Mouse (Mus musculus) intestine, embryonic 14.5 days (tissue): ENCODE results near the gene Lima1. TPM values are rescaled to one million over a fixed set of nuclear protein-coding genes. Genes with fewer than 3 reads are reported as not detected.

Source experiments
- ATAC-seq: fragments of 200-750 bp; cut with Nextera tagmentation; replicated peaks from 2 replicates; pipeline ENCODE4 v1.8.0; 2017; ENCODE audit warnings: low read depth, moderate number of reproducible peaks, moderate TSS enrichment, moderate library complexity; ENCODE audit not compliant: low FRiP score, low TSS enrichment
- DNase-seq: peaks from one replicate; pipeline ENCODE4 v3.0.0-alpha.2; 2018; ENCODE audit warnings: low spot score
- H3K27ac ChIP-seq: fragments of 300-500 bp; sonication (generic); 2 replicates; pipeline ENCODE4 v1.5.1; 2014; ENCODE audit warnings: low read depth, mild to moderate bottlenecking, control low read depth
- H3K27me3 ChIP-seq: fragments of 300-500 bp; sonication (generic); replicated peaks from 2 replicates; pipeline ENCODE4 v1.6.1; 2014; ENCODE audit warnings: low read length, control low read depth; ENCODE audit not compliant: control insufficient read depth, insufficient read depth
- H3K36me3 ChIP-seq: fragments of 300-500 bp; sonication (generic); 2 replicates; pipeline ENCODE4 v1.6.1; 2014; ENCODE audit warnings: low read length, control low read depth; ENCODE audit not compliant: control insufficient read depth, insufficient read depth
- H3K4me1 ChIP-seq: fragments of 300-500 bp; sonication (generic); replicated peaks from 2 replicates; pipeline ENCODE4 v1.6.1; 2014; ENCODE audit warnings: low read length, control low read depth, mixed read lengths; ENCODE audit not compliant: control insufficient read depth, insufficient read depth
- H3K4me2 ChIP-seq: fragments of 300-500 bp; sonication (generic); 2 replicates; pipeline ENCODE4 v1.6.1; 2014; ENCODE audit warnings: low read length
- H3K4me3 ChIP-seq: fragments of 300-500 bp; sonication (generic); 2 replicates; pipeline ENCODE4 v1.5.1; 2014; ENCODE audit warnings: low read depth, low read length, control low read depth, mixed read lengths
- H3K9ac ChIP-seq: fragments of 300-500 bp; sonication (generic); 2 replicates; pipeline ENCODE4 v1.6.1; 2014; ENCODE audit warnings: mild to moderate bottlenecking, low read length
- H3K9me3 ChIP-seq: fragments of 300-500 bp; sonication (generic); 2 replicates; pipeline ENCODE4 v1.6.1; 2016; ENCODE audit warnings: low read length, control low read depth; ENCODE audit not compliant: control insufficient read depth
- WGBS: fragments of 180-500 bp; shearing (Covaris S2); extraction: QIAGEN DNeasy Blood & Tissue Kit; methylation state at CpG from one replicate; pipeline ENCODE4 v1.1.7; 2014; 5-methylcytosine and 5-hydroxymethylcytosine counted together
- polyA plus RNA-seq: library from polyadenylated mRNA; unstranded; fragments of >200 nt; fragmentation: Nextera tagmentation; extraction: Ambion mirVana; gene quantifications from 2 replicates; pipeline ENCODE4 v1.2.1, GENCODE M21; 2014

Lima1 gene
- polyA plus RNA-seq, 1 experiment from 2014 or later, result 80.3 TPM

DNA sequence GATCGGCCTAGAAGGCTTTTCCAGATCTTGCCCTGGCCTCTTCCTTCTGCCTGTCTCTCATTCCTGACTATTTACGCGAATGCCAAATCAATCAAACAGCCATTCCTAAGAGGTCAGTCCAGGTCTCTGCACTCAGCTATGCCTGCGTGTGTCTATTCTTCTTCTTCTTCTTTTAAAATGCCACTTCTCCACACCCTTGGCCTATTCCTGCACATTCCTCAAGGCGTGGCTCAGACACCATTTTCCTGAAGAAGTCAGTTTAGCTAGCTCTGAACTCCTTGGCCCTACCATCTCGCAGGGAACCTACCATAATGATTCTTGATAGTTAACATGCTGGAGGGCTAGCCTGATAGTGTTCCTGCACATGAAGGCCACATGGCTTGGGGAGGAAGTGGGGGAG lies 75.5 kb downstream of the Lima1 start:
- H3K27me3 ChIP-seq, result no peaks in the 10 kb centered on the region
- H3K4me1 ChIP-seq, result 0 out of 2 replicates have a peak, but pooled peaks cover 3% of the 10 kb centered on the region
- no peak overlapping the region for H3K4me3 ChIP-seq
- no peak overlapping the region for H3K27ac ChIP-seq
- DNase-seq (no peak), ATAC-seq (no peak)
- no peaks in the 10 kb centered on the region for H3K9me3 ChIP-seq
- H3K9ac ChIP-seq, result no peak overlapping the region
- WGBS, result 55% methylated on average over 6 of the region's 6 CpGs
- peaks cover 75% of the 10 kb centered on the region for H3K36me3 ChIP-seq
- no peak overlapping the region for H3K4me2 ChIP-seq

DNA sequence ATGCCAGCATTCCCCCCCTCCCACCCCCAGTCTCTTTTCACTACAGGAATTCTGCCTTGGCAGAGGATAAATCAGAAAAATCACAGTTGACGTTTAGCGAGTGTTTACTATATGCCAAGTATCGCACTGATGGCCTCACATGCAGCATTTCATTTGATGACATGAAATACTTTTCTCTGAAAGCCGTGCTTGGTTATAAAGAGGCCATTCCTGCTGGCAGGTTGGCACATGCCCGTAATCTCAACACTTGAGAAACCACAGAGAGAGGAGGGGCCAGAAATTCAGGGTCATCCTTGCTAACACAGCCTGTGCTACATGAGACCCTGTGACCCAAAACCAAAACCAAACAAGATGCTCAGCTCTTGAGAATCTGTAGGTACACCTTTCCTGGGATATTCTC lies 77.4 kb downstream of the Lima1 start:
- Histone ChIP-seq H3K9ac (no peak overlapping the region), H3K27me3 (no peaks in the 10 kb centered on the region), H3K27ac (no peak overlapping the region), H3K9me3 (no peaks in the 10 kb centered on the region), H3K4me2 (no peak overlapping the region), H3K36me3 (peaks cover 76% of the 10 kb centered on the region), H3K4me3 (no peak overlapping the region), H3K4me1 (no peaks in the 10 kb centered on the region)
- DNase-seq, result no peak
- ATAC-seq, result no peak
- WGBS, result 71% methylated on average over 5 of the region's 5 CpGs

DNA sequence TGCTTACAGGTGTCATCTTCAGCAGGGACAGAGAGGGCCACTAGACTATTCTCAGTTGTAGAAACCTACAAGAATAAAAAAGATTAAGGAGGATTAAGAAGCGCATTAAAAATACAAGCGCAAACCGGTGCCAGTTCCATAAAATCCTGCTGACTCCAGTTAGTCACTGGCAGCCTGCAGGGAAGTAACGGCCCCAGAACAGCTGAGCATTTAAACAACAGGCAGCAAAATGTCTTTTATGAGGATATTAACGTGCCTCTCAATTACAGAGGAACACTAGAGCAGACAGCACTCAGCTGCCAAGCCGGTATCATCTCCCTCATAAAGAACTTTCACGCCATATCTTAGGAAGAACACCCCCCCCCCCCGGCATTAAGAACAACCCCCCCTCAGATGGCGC lies 78.5 kb downstream of the Lima1 start:
- Histone ChIP-seq H3K4me2 (no peak overlapping the region), H3K4me1 (no peaks in the 10 kb centered on the region), H3K9ac (no peak overlapping the region), H3K4me3 (no peak overlapping the region), H3K27me3 (no peaks in the 10 kb centered on the region), H3K27ac (no peak overlapping the region), H3K9me3 (no peaks in the 10 kb centered on the region), H3K36me3 (peaks cover 76% of the 10 kb centered on the region)
- ATAC-seq (no peak), DNase-seq (no peak)
- 83% methylated on average over 9 of the region's 9 CpGs for WGBS

DNA sequence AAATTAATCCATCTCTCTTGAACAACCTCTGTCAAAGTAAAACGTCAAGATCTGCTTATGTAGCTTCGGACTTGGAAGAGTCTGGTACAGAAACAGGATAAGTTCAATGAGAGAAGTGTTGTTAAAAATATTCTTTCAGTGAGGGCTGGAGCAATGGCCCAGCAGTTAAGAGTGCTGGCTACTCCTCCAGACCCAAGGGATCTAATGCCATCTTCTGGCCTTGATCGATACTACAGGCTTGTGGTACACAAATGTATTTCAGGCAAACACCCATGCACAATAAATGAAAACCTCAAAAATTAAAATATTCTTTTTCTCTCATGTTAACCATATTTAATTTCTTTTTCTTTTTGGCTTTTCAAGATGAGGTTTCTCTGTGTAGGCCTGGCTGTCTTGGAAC lies 79.2 kb downstream of the Lima1 start:
- no peak for ATAC-seq
- Histone ChIP-seq H3K4me2 (no peak overlapping the region), H3K9me3 (no peaks in the 10 kb centered on the region), H3K4me1 (no peaks in the 10 kb centered on the region), H3K4me3 (no peak overlapping the region), H3K27ac (no peak overlapping the region), H3K9ac (no peak overlapping the region), H3K27me3 (no peaks in the 10 kb centered on the region), H3K36me3 (peaks cover 75% of the 10 kb centered on the region)
- 84% methylated on average over 3 of the region's 3 CpGs for WGBS
- no peak for DNase-seq

DNA sequence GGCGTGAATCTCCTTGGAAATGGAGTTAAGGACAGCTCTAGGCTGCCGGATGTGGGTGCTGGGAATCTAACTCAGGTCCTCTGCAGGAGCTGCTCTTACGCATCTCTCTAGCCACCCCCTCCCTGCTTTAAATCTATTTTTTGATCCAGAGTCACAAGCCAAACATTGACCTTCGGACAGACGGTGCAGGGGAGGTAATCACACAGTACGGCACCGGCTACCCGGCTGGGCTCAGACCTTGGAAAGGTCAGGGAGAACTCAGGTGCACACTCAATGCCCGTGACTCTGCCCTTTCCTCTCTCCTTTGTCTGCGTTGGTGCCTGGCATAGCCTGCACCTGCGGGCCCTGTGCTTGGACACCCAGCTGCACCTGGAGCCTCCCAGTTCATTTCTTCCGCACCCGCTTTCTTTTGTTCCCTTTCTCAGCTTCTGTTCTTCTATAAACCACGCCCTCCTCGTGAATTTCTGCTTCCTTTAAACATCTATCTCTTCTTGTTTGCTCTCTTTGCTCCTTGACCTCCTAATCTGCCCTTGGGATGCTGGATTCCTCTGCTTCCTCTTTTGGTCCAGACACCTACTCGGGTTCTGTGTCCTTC lies 82.9 kb downstream of the Lima1 start:
- WGBS, result 92% methylated on average over 16 of the region's 16 CpGs
- H3K36me3 ChIP-seq, result peaks cover 83% of the 10 kb centered on the region
- H3K4me2 ChIP-seq, result no peak overlapping the region
- no peak overlapping the region for H3K4me3 ChIP-seq
- no peaks in the 10 kb centered on the region for H3K4me1 ChIP-seq
- no peaks in the 10 kb centered on the region for H3K27me3 ChIP-seq
- H3K9me3 ChIP-seq, result no peaks in the 10 kb centered on the region
- no peak overlapping the region for H3K9ac ChIP-seq
- DNase-seq, result no peak
- H3K27ac ChIP-seq, result no peak overlapping the region
- no peak for ATAC-seq

DNA sequence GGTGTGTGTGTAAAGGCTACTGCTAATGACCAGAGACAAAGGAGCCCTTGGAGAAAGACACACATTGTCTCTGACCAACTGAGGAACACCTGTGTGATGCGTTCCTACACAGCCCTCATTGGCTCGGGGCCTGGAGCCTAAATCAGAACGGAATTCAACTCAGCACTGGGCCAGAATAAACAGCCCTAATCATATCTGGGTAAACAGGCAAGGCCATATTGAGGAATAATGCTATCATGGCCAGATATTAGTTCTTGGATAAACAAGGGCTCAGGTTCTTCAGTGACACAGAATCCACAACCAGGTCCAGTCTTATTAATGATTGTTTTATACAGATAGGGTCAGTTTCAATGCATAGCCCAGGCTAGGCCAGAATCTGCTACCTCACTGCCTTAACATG lies 84.3 kb downstream of the Lima1 start:
- no peak for DNase-seq
- H3K27ac ChIP-seq, result no peak overlapping the region
- no peak overlapping the region for H3K4me2 ChIP-seq
- no peak for ATAC-seq
- no peaks in the 10 kb centered on the region for H3K27me3 ChIP-seq
- no peak overlapping the region for H3K4me3 ChIP-seq
- H3K9me3 ChIP-seq, result no peaks in the 10 kb centered on the region
- H3K9ac ChIP-seq, result no peak overlapping the region
- 85% methylated on average over 3 of the region's 3 CpGs for WGBS
- no peaks in the 10 kb centered on the region for H3K4me1 ChIP-seq
- peaks cover 87% of the 10 kb centered on the region for H3K36me3 ChIP-seq

DNA sequence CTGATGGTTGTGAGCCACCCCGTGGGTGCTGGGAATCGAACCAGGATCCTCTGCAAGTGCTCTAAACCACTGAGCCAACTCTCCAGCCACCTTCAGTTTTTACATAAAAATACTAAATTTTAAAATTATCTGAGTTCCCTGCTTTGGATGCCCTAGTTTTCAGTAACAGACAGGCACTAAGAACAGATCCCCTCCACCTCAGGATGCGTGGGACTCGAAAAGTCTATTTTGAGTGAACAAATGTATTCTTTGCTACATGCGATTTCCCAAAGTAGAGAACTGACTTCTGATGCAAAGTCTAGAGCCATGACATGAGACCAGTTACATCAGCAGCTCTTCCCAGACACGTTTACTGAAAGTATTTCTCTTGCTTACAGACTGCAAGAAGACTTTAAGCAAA lies 84.8 kb downstream of the Lima1 start:
- no peak overlapping the region for H3K9ac ChIP-seq
- ATAC-seq (no peak), DNase-seq (no peak)
- H3K4me3 ChIP-seq, result no peak overlapping the region
- H3K36me3 ChIP-seq, result peaks cover 88% of the 10 kb centered on the region
- H3K4me2 ChIP-seq, result no peak overlapping the region
- no peaks in the 10 kb centered on the region for H3K4me1 ChIP-seq
- no peaks in the 10 kb centered on the region for H3K9me3 ChIP-seq
- H3K27ac ChIP-seq, result no peak overlapping the region
- no peaks in the 10 kb centered on the region for H3K27me3 ChIP-seq
- 95% methylated on average over 6 of the region's 6 CpGs for WGBS

DNA sequence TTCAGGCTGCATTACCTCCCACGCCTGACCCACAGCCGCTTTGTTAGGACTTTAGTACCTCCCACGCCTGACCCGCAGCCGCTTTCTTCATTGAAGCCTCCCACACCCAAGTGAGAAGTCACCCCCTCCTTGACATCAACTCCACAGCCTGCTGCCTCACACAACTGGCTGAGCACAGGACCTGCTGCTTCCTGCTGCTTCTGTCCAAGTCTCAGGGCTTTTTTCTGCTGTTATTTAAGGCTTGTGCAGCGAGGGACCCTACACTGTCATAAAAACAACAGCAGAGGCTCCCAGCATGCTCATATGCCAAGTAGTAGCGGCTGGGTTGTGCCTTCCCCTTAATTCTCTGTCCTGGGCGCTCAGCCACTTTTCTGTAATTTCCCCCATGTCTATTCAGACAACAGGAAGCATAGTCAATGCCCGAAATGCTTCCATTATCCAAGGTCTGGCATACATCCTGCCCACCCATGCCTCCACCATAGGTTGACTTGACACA lies 87.6 kb downstream of the Lima1 start:
- Histone ChIP-seq H3K9me3 (no peaks in the 10 kb centered on the region), H3K36me3 (peaks cover 92% of the 10 kb centered on the region), H3K4me3 (no peak overlapping the region), H3K27me3 (no peaks in the 10 kb centered on the region), H3K4me2 (no peak overlapping the region), H3K27ac (no peak overlapping the region), H3K4me1 (no peaks in the 10 kb centered on the region), H3K9ac (no peak overlapping the region)
- ATAC-seq (no peak), DNase-seq (no peak)
- WGBS, result 68% methylated on average over 9 of the region's 9 CpGs

DNA sequence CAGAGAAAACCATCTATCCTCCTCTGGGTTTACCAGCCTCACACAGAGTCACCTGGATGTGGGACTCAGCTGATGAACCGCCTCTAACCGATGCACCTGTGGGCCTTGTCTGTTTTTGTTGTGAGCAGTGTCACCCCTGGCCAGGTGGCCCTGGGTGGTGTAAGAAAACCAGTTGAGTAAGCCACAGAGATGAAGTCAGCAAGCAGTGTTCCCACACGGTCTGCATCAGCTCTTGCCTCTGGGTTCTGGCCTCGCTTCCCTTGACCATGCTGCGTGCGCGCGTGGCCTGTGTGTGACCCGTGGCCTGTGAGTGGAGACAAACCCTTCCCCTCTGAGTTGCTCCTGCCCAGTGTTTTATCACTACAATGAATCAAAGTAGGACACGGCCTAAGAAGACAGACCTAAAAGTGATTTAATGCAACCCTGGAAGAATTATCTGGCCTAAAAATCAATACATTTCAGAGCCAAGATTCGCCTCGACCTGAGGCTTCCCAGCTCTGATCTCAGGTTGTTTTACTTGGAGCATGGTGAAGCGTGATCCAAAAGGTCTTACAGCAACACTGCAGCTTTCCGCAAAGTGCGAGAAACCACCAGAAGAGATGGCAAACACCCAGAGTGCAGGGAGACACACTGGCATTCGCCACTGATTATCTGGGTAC lies 96.5 kb downstream of the Lima1 start:
- ATAC-seq, result no peak
- no peak for DNase-seq

More for the DNA sequence above, 96.5 kb downstream of the Lima1 start:
- Histone ChIP-seq H3K9me3 (no peaks in the 10 kb centered on the region), H3K27ac (no peak overlapping the region), H3K4me2 (no peak overlapping the region), H3K27me3 (no peaks in the 10 kb centered on the region), H3K4me3 (no peak overlapping the region), H3K36me3 (peaks cover 48% of the 10 kb centered on the region), H3K4me1 (no peaks in the 10 kb centered on the region), H3K9ac (no peak overlapping the region)
- 90% methylated on average over 16 of the region's 16 CpGs for WGBS
